Mouse (Mus musculus) stomach, embryonic 14.5 days (tissue): Measurements from ENCODE around the gene Atp5h. TPM values are rescaled to one million over a fixed set of nuclear protein-coding genes. Genes with fewer than 3 reads are reported as not detected.

Experiments used
- ATAC-seq: fragments of 200-750 bp; cut with Nextera tagmentation; 2 replicates; pipeline ENCODE4 v1.8.0; 2017; ENCODE audit warnings: low read depth, moderate TSS enrichment; ENCODE audit not compliant: insufficient number of reproducible peaks, insufficient read depth, low FRiP score
- H3K27ac ChIP-seq: fragments of 300-500 bp; sonication (generic); 2 replicates; pipeline ENCODE4 v1.5.1; 2014; ENCODE audit warnings: mild to moderate bottlenecking, low read length, moderate library complexity, mixed read lengths
- H3K27me3 ChIP-seq: fragments of 300-500 bp; sonication (generic); 2 replicates; pipeline ENCODE4 v1.6.1; 2014; ENCODE audit warnings: low read length, control low read depth, mixed read lengths; ENCODE audit not compliant: control insufficient read depth, insufficient read depth
- H3K36me3 ChIP-seq: fragments of 300-500 bp; sonication (generic); 2 replicates; pipeline ENCODE4 v1.6.1; 2014; ENCODE audit warnings: mild to moderate bottlenecking, control low read depth, low read length, moderate library complexity, mixed read lengths; ENCODE audit not compliant: control insufficient read depth, insufficient read depth
- H3K4me1 ChIP-seq: fragments of 300-500 bp; sonication (generic); 2 replicates; pipeline ENCODE4 v1.6.1; 2014; ENCODE audit warnings: low read length, control low read depth, mixed read lengths; ENCODE audit not compliant: control insufficient read depth, insufficient read depth
- H3K4me2 ChIP-seq: fragments of 300-500 bp; sonication (generic); replicated peaks from 2 replicates; pipeline ENCODE4 v1.6.1; 2014; ENCODE audit warnings: low read depth, low read length, control low read depth
- H3K4me3 ChIP-seq: fragments of 300-500 bp; sonication (generic); 2 replicates; pipeline ENCODE4 v1.5.1; 2014; ENCODE audit warnings: low read depth, low read length, control low read depth
- H3K9ac ChIP-seq: fragments of 300-500 bp; sonication (generic); replicated peaks from 2 replicates; pipeline ENCODE4 v1.6.1; 2014; ENCODE audit warnings: low read depth, mild to moderate bottlenecking, control low read depth, low read length, moderate library complexity, mixed read lengths
- H3K9me3 ChIP-seq: fragments of 300-500 bp; sonication (generic); 2 replicates; pipeline ENCODE4 v1.6.1; 2016; ENCODE audit warnings: low read depth, low read length, control low read depth; ENCODE audit not compliant: control insufficient read depth
- WGBS: fragments of 180-500 bp; shearing (Covaris S2); extraction: QIAGEN DNeasy Blood & Tissue Kit; methylation state at CpG from one replicate; pipeline ENCODE4 v1.1.7; 2014; 5-methylcytosine and 5-hydroxymethylcytosine counted together
- polyA plus RNA-seq: library from polyadenylated mRNA; unstranded; fragments of >200 nt; fragmentation: Nextera tagmentation; extraction: Ambion mirVana; gene quantifications from 2 replicates; pipeline ENCODE4 v1.2.1, GENCODE M21; 2014

Atp5h gene
- polyA plus RNA-seq, result 832 and 848 TPM in 2 replicates

DNA sequence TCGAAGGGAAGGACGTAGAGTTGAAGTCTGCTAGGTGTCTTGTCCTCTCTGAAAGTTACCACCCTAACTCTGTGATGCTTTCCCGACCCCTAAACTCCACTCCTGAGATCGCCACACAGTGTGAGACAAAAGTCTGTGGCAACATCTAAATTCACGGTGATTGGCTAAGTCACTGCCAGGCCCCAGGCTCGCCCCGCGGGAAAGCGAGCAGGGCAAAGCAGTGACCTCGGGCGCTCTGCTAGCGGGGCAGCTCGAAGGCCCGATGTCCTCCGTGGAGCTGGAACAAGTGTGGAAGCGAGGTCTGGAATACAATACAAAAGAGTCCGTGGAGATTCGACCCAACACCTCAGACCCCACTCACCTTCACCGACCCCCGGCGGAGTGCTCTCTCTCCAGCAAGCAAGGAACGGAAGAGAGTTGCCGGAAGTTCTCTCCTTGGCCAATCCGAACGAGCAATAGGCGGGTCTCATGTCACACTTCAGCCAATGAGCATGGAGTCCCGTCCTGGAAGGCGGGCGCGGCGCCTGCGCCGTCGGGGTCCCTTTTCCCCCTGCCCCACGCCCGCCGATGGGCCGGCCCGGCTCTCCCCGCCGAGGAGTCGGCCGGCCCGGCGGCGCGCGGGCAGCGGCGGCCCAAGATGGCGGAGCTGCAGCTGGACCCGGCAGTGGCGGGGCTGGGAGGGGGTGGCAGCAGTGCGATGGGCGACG, at the start of gene Atp5h, which contains the start of gene Kctd2:
Gene Atp5h (minus strand): TSS at position 432 of the 707 bp plus-strand sequence.
Gene Kctd2 (plus strand): TSS at position 598 of the 707 bp plus-strand sequence.
- under 1% methylated on average over 42 of the region's 56 CpGs for WGBS

DNA sequence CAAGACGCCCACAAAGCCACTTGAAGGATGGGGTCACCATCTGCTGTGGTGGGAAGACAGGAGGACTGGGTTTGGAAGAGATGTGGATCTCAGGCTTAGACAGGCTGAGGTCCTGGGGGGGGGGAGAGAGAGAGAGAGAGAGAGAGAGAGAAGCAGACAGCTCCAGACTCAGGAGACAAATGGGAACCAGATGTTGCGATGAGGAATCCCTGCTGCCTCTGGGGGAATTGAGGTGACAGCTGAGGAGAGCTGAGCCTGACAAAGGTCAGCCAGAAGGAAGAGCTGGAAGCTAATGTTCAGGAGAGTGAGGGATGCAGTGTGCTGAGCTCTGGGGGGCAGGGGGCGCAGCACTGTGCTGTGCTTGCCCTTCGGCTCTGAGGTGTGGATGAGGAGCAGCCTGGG, 47.5 kb upstream of the Atp5h start:
- H3K4me3 ChIP-seq, result no peak overlapping the region
- 0 out of 2 replicates have a peak, but pooled peaks cover 3% of the 10 kb centered on the region for H3K4me1 ChIP-seq
- H3K36me3 ChIP-seq, result no peaks in the 10 kb centered on the region
- no peak overlapping the region for H3K9ac ChIP-seq
- WGBS, result 21% methylated on average over 4 of the region's 4 CpGs
- no peak overlapping the region for H3K27ac ChIP-seq
- H3K4me2 ChIP-seq, result no peak overlapping the region
- ATAC-seq, result no peak
- no peaks in the 10 kb centered on the region for H3K27me3 ChIP-seq
- H3K9me3 ChIP-seq, result no peaks in the 10 kb centered on the region

More for the DNA sequence above, at the start of gene Atp5h, which contains the start of gene Kctd2:
- peak within 1 kb of the TSS; percentile 78 for H3K4me3 ChIP-seq
- peak within 1 kb of the TSS; percentile 82 for H3K27ac ChIP-seq
- peak; percentile 98 for ATAC-seq
- peaks cover 18% of the 10 kb centered on the region for H3K4me1 ChIP-seq
- no peaks in the 10 kb centered on the region for H3K27me3 ChIP-seq
- peak within 1 kb of the TSS; percentile 98 for H3K4me2 ChIP-seq
- peaks cover 34% of the 10 kb centered on the region for H3K36me3 ChIP-seq
- H3K9me3 ChIP-seq, result no peaks in the 10 kb centered on the region
- peak within 1 kb of the TSS; percentile 96 for H3K9ac ChIP-seq

DNA sequence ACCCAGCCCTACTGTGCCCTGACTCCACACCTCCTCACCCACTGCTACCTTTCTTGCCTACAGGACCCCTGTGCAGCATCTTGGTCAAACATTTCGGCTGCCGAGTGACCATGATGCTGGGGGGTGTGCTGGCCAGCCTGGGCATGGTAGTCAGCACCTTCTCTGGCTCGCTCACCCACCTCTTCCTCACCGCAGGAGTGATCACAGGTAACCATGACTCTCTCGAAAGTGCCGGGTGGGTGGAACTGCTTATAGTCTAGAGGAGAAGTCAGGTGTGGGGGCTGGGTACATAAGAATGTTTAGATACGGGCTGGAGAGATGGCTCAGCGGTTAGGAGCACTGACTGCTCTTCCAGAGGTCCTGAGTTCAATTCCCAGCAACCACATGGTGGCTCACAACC, 45.1 kb upstream of the Atp5h start:
- H3K27me3 ChIP-seq, result no peaks in the 10 kb centered on the region
- H3K4me1 ChIP-seq, result 0 out of 2 replicates have a peak, but pooled peaks cover 3% of the 10 kb centered on the region
- no peak for ATAC-seq
- no peaks in the 10 kb centered on the region for H3K36me3 ChIP-seq
- H3K9ac ChIP-seq, result no peak overlapping the region
- no peak overlapping the region for H3K4me3 ChIP-seq
- H3K27ac ChIP-seq, result no peak overlapping the region
- 77% methylated on average over 8 of the region's 8 CpGs for WGBS
- no peak overlapping the region for H3K4me2 ChIP-seq
- H3K9me3 ChIP-seq, result no peaks in the 10 kb centered on the region

DNA sequence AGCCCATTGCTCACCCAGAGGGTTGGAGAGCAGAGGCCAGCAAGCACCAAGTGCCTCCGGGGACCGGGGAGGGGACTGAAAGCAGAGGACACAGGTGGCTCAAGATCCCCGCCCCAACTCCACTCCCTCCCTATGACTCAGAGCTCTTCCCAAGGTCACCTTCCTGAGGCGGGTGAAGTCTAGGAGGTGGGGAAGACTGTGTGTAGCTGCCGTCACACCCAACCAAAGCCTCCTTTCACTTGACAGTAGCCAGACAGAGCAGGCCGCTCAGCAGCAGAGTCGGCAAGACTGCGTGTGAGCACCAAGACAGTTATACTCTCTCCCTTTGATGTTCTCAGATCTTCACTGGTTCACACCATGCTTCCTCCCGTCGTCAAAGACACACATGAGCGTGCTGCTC, 43.6 kb upstream of the Atp5h start:
- Histone ChIP-seq H3K27me3 (no peaks in the 10 kb centered on the region), H3K4me1 (0 out of 2 replicates have a peak, but pooled peaks cover 3% of the 10 kb centered on the region), H3K9me3 (no peaks in the 10 kb centered on the region), H3K4me3 (no peak overlapping the region), H3K36me3 (no peaks in the 10 kb centered on the region), H3K27ac (no peak overlapping the region), H3K4me2 (no peak overlapping the region), H3K9ac (no peak overlapping the region)
- 0 out of 2 replicates have a peak, but pooled peaks have one; percentile 47 for ATAC-seq
- WGBS, result 58% methylated on average over 11 of the region's 11 CpGs

DNA sequence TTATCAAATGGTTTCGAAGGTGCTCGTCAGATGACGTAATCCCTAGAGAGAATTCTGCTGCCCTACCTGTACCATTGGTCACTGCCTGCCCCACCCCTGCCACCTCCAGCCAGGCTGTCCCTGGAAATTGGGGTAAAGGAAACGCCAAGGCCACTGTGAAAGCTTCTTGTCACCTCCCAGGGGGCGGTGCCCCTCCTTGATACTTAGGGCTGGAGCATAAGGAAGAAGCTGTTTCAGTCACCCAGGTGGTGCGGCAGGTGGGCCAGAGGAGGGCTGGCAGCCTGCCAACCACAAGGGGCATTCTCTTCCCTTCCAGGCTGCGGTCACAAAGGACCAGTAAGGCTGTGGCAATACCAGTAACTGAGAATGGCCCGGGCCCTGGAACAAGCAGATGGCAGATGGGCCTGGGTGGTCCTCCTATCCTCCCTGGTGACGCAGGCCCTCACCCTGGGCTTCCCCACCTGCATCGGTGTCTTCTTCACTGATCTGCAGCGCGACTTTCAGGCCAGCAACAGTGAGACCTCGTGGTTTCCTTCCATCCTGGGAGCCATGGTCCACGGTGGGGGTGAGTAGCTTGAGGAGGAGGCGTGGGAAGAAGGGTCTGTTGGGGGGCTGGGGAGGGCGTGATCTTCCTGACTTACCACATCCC, 42.6 kb upstream of the Atp5h start, which contains the start of gene Slc16a5:
Gene Slc16a5 (plus strand): TSS at position 232 of the 649 bp plus-strand sequence.
- Histone ChIP-seq H3K4me2 (no peak within 1 kb of the TSS), H3K9me3 (no peaks in the 10 kb centered on the region), H3K4me3 (no peak within 1 kb of the TSS), H3K27me3 (no peaks in the 10 kb centered on the region), H3K27ac (no peak within 1 kb of the TSS), H3K36me3 (no peaks in the 10 kb centered on the region), H3K9ac (no peak within 1 kb of the TSS), H3K4me1 (0 out of 2 replicates have a peak, but pooled peaks cover 4% of the 10 kb centered on the region)
- WGBS, result 73% methylated on average over 16 of the region's 16 CpGs
- ATAC-seq, result no peak

DNA sequence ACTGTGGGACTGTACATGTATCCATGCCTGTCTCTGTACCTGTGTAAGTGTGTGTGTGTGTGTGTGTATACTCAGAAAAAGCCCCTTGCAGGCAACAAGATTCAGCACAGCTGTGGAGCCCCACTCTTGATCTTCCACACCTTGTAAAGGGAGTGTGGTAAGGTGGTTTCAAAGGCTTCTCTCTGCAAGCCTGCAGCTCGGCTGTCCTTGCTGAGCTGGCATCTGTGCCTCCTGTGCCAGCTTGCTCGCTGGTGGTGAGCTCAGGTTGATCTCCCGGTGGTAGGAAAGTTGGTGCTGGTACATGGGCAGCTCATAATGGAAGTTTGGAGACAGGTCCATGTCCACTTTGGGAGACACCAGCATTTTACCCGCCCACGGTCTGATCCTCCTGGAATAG, 42.1 kb upstream of the Atp5h start:
- H3K27ac ChIP-seq, result no peak overlapping the region
- H3K4me1 ChIP-seq, result 0 out of 2 replicates have a peak, but pooled peaks cover 3% of the 10 kb centered on the region
- no peak overlapping the region for H3K4me2 ChIP-seq
- no peaks in the 10 kb centered on the region for H3K27me3 ChIP-seq
- ATAC-seq, result no peak
- H3K9ac ChIP-seq, result no peak overlapping the region
- H3K9me3 ChIP-seq, result no peaks in the 10 kb centered on the region
- H3K36me3 ChIP-seq, result no peaks in the 10 kb centered on the region
- no peak overlapping the region for H3K4me3 ChIP-seq
- WGBS, result 71% methylated on average over 5 of the region's 5 CpGs

DNA sequence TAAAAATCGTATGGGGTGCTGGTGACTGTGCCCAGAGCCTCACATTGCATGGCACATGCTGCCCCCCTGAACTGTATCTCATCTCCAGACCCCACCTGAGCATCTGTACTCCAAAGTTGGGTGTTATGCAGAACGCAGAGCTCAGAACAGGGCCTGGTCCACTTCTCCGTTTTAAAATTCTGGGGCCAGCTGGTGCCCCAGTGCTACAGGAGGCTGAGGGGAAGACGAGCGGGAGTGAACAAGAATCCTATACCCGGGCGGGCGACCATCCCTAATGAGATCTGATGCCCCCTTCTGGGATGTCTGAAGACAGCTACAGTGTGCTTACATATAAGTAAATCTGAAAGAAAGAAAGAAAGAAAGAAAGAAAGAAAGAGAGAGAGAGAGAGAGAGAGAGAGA, 41.2 kb upstream of the Atp5h start:
- H3K9ac ChIP-seq, result no peak overlapping the region
- H3K4me1 ChIP-seq, result 0 out of 2 replicates have a peak, but pooled peaks cover 3% of the 10 kb centered on the region
- H3K27ac ChIP-seq, result no peak overlapping the region
- no peaks in the 10 kb centered on the region for H3K27me3 ChIP-seq
- no peaks in the 10 kb centered on the region for H3K9me3 ChIP-seq
- WGBS, result 22% methylated on average over 8 of the region's 8 CpGs
- ATAC-seq, result no peak
- no peak overlapping the region for H3K4me2 ChIP-seq
- no peaks in the 10 kb centered on the region for H3K36me3 ChIP-seq
- H3K4me3 ChIP-seq, result no peak overlapping the region

DNA sequence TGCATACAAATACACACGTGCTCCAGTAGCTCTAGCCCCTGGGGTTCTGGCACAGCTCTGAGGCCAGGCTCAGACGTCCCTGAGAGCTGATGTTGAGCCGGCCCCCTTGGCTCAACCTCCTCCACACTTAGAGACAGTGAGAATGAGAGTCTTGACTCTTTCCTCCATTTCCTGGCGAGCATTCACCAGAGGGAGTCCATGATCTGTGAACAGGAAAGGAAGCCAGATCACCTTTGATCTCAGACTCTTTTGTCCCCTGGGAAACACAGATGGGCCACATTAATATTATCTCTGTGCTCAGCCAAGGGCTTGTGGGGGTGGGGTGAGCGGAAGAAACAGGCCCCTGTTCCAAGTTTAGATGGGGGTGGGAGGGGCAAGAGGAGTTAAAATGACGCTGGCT, 37.6 kb upstream of the Atp5h start:
- Histone ChIP-seq H3K36me3 (no peaks in the 10 kb centered on the region), H3K4me2 (no peak overlapping the region), H3K9me3 (no peaks in the 10 kb centered on the region), H3K4me3 (no peak overlapping the region), H3K27me3 (no peaks in the 10 kb centered on the region), H3K4me1 (0 out of 2 replicates have a peak, but pooled peaks cover 3% of the 10 kb centered on the region), H3K27ac (no peak overlapping the region), H3K9ac (no peak overlapping the region)
- WGBS, result 25% methylated on average over 6 of the region's 6 CpGs
- ATAC-seq, result no peak
